Mouse (Mus musculus) gastrocnemius, adult 18-20 months (tissue): ENCODE data around the gene Ifnar2. TPM values are rescaled to one million over a fixed set of nuclear protein-coding genes. Genes with fewer than 3 reads are reported as not detected.

Experiments used
- DNase-seq: peaks from one replicate; pipeline ENCODE4 v3.0.0; 2021; ENCODE audit warnings: low spot score
- total RNA-seq, 2 experiments: library from RNA; stranded (reverse); gene quantifications; 2 replicates each; pipeline ENCODE4 v1.2.3; 2021

The Ifnar2 gene
- total RNA-seq, 2 experiments from 2014 or later: 4.7 to 6.0 TPM

DNA sequence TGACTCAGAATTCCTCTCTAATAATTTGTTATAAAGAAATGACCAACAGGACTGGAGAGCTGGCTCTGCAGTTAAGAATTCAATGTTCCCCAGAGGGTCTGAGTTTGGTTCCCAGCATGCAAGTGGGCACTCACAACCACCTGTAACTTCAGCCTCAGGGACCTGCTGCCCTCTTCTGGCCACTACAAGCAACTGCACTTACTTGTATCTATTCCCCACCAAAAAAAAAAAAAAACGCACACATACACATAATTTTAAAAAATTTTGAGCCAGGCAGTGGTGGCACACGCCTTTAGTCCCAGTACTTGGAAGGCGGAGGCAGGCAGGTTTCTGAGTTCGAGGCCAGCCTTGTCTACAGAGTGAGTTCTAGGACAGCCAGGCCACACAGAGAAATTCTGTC, 17.5 kb downstream of the Ifnar2 start:
- no peak for DNase-seq

- DNase-seq: no peak
Measured at GRCm38 (mm10) chr16:91391421-91391820, 18.8 kb downstream of the Ifnar2 start, which contains the start of gene Gm21970. Gene Gm21970, plus strand, starts transcription at chr16:91391721.

DNA sequence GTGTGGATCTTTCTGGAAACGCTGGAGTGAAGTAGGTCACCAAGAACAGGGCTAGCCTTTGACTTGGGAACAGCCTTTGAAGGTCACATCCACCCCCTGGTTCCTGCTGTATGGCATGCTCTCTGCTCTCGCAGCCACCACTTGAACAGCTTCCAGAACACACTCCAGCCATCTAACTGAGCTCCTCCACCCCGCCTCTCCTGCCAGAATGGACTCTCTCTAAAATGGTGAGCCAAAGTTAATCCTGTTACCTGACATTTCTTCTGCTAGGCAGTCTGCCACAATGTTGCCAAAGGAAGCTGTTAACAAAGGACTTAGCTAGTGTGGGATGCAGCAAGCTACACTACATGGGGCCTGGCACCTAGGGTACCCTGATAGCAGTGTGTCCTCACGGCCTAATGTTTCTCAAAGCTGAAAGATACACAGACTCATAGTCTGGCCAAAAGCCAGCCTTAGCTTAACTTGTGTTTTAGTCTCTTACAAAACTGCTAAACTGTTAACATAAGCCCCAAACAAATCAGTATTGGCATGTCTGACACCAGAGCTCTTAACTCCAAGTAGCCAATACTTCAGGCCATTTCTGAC, 22.3 kb downstream of the Ifnar2 start:
- DNase-seq: no peak

- DNase-seq: no peak
Measured at GRCm38 (mm10) chr16:91395633-91396392, 23.2 kb downstream of the Ifnar2 start.

- no peak for DNase-seq
Measured at GRCm38 (mm10) chr16:91396844-91397537, 24.4 kb downstream of the Ifnar2 start.

GRCm38 (mm10) chr16:91398030-91398429, 25.4 kb downstream of the Ifnar2 start:
- no peak for DNase-seq

DNA sequence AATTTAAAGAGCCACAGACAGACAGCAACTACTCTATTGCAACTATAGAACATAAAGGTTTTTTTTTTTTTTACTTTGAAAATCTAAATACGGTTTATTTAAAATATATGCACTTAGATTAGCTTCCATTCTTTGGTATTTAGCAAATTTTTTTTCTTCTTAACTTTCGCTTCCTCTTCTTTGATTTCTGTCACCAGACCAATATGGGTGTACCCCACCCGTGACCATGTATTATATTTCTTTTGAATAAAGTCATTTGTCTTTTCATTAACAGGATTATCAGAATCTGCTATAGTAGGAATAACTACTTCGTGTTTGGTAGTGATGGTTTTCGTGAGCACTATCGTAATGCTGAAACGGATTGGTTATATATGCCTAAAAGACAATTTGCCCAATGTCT, 26.4 kb downstream of the Ifnar2 start:
- no peak for DNase-seq

GRCm38 (mm10) chr16:91401569-91402165, 29.1 kb downstream of the Ifnar2 start:
- no peak for DNase-seq

DNA sequence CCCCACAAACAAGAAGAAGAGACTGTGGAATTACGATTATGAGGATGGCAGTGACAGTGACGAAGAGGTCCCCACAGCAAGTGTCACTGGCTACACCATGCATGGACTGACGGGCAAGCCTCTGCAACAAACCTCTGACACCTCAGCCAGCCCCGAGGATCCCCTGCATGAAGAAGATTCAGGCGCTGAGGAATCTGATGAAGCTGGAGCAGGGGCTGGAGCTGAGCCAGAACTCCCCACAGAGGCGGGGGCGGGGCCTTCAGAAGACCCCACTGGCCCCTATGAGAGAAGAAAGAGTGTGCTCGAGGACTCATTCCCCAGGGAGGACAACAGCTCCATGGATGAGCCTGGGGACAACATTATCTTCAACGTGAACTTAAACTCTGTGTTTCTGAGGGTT, 31.2 kb downstream of the Ifnar2 start:
- no peak for DNase-seq

- no peak for DNase-seq
Measured at GRCm38 (mm10) chr16:91404187-91404586, 31.6 kb downstream of the Ifnar2 start.

DNA sequence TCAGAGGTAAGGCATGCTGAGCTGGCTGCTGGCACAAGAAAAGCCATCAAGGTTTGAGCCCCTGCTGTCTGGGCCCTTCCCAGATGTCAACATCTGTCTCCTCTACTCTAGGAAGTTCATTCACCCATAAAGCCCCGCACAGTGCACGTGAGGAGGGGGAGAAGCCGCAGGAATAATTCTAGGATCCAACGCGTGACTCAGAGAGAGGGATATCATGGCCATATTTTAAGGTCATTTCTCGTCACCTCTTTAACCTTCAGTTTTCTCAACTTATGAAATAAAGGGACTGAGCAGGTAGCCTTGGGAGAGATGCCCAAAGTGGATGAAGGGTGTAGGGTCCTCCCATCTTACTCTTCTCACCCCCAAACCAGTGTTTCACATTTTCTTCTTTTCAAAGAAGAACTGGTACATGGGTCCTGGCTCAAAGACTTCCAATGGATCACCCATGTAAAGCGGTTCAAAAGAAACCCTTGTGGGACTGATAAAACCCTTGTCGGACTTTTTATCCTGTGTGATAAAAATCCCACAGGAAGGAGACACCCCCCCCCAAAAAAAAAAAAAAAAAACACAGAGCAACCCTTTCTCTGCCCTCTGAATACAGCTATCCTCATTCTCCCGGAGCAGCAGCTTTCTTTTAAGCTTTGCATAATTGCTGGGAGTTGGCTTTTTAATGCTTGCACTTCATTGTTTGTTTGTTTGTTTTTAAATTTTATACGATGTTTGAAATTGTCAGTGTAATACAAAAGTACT, 32.4 kb downstream of the Ifnar2 start:
- DNase-seq: no peak

DNA sequence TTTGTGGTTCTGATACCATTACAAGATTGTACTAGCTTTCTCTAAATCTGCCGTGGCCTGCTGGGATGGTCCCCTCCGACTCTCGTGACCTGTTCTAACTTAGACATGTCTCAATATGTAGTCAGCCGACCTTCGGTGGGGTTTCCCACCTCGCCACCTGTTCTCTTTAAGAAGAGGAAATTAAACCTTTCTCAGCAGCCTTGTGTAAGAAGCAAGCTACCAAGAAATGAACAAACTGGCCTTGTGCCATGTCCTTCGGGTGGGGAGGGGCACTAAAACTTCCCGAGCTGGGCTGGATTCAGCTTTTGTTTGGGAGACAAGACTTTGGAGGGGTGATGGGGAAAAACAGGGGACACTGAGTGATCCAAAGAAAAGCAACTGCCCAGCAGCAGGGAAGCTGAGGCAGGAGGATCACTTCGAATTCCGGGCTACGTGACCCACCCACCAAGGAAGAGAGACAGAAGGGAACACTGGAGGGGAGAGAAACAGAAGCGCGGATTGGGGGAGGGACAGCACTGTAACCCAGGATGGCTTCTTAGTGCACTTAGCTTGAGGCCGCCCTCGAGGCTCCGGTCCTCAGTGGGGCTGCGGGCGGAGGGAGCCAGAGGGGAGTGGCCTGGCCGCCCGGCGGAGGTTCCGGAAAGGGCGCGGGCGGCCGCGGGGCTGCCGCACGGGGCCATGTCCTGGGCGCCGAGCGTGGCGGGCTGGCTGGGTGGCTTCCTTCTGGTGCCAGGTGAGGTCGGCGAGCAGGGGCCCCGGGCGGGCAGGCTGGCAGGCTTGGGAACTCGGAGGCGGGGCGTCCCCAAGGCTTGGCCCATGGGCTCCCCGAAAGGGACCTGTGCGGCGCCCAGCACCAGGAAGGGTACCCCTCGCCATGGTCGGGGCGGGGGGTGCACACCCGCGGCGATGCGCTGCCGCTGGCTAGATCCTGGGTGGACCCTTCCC, 33.3 kb downstream of the Ifnar2 start, which contains the start of gene Il10rb:
Gene Il10rb, plus strand, starts transcription at position 525 of the 945 bp plus-strand sequence.
- DNase-seq: peak; percentile 62

DNA sequence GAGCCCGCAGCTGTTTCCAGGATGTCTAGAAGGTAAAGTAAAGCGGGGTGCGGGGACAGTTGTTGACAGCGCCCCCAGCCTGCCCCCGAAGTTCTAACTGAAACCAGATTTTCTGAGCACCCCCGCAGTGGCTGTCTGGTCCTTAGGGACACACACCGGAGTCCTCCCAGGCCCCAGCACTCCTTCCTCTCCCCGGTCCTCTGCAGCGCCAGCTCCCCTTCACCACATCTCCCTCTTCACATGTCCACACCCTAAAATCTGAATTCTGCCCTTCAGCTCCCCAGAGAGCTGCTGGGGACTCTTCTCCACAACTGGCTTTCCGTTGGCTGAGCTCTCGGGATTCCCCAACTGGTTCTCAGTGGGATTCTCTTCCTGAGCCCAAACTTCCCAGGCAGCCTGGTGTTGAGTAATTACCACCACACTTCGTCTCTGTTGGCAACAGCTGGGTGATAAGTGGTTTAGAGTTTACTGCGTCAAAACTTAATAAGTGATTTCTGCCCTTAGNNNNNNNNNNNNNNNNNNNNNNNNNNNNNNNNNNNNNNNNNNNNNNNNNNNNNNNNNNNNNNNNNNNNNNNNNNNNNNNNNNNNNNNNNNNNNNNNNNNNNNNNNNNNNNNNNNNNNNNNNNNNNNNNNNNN, 34.1 kb downstream of the Ifnar2 start:
- DNase-seq: peak; percentile 21

GRCm38 (mm10) chr16:91413102-91413844, 40.7 kb downstream of the Ifnar2 start:
- no peak for DNase-seq

- no peak for DNase-seq
Measured at GRCm38 (mm10) chr16:91415391-91416189, 43.0 kb downstream of the Ifnar2 start.

DNA sequence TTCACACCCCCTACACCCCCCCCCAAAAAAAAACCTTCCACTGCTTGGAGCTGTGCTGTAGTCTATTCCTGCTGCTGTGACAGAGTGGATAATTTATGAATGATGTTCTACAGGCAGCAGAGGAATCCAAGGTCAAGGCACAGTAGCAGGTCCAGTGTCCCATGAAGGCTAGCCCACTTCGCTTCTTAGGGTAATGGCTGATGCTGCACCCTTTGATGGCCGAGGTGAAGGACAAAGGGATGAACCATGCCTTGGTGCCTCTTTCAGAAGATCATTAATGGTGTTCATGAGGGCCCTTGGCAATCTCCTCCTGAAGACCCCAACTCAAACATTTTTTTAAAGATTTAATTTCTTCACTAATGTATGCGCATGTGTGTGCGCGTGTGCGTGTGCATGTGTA, 43.8 kb downstream of the Ifnar2 start:
- no peak for DNase-seq

DNA sequence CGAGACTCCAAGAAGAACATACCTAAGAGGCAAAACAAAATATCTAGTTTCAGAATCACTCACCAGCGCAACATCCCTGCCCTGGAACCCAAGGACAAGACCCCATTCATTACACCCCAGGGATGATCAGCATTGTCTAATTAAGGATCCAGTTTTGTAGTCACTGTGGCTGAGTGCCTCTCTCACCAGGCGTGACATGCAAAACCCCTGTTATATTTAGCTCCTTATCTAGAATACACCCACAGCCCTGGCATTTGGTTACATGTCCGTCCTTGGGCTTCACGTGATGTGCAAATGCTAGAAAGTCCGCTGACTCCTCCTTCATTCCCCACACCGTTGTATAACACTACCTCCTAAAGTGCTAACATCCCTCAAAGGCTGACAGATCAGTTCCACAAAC, 44.4 kb downstream of the Ifnar2 start:
- DNase-seq: no peak

DNA sequence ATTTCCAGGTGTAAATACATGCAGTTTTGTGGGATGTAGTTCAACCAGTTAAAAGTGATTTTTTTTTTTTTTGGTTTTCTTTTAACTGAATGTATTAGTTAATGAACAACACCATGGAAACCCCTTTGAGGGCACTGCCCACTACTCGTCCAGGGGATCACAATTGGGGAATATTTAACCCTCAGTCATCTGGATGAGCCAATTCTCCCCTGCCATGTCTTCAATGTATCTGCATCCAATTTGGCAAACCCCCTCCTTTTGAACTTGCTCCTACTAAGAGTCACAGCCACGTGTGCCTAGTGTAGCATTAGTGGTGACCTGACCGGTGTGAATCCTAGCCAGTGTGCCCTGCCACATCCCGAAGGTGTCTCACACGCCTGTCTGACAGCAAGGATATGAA, 45.9 kb downstream of the Ifnar2 start:
- DNase-seq: no peak
